Mouse (Mus musculus): ENCODE measurements around the gene Ypel4.
A peak's percentile ranks its signal among the peaks of the same experiment; 100 is the strongest.

Gene Ypel4

GRCm38 (mm10) chr2:84758542-84759127 is 24.8 kb downstream of the Ypel4 start:
- DNase-seq (ENCODE audit: inconsistent age in 2 of 2, low spot score in 1 of 2) = peak in 1 of 2 experiments; percentile 86

- DNase-seq (ENCODE audit: inconsistent age in 2 of 2, low spot score in 1 of 2) = no peak
Observed at GRCm38 (mm10) chr2:84760777-84761176, 26.9 kb downstream of the Ypel4 start.

GRCm38 (mm10) chr2:84761309-84761708 is 27.5 kb downstream of the Ypel4 start:
- no peak for DNase-seq (ENCODE audit: inconsistent age in 2 of 2, low spot score in 1 of 2)

- DNase-seq (ENCODE audit: inconsistent age in 2 of 2, low spot score in 1 of 2) = peak in 1 of 2 experiments; percentile 47
Observed at GRCm38 (mm10) chr2:84761840-84762239, 28.0 kb downstream of the Ypel4 start.

GRCm38 (mm10) chr2:84762295-84762694 is 28.4 kb downstream of the Ypel4 start:
- DNase-seq (ENCODE audit: inconsistent age in 2 of 2, low spot score in 1 of 2) = no peak

GRCm38 (mm10) chr2:84762818-84763217 is 29.0 kb downstream of the Ypel4 start:
- no peak for DNase-seq (ENCODE audit: inconsistent age in 2 of 2, low spot score in 1 of 2)

- no peak for DNase-seq (ENCODE audit: inconsistent age in 2 of 2, low spot score in 1 of 2)
Observed at GRCm38 (mm10) chr2:84770501-84770900, 36.6 kb downstream of the Ypel4 start.

- DNase-seq (ENCODE audit: inconsistent age in 2 of 2, low spot score in 1 of 2) = no peak
Observed at GRCm38 (mm10) chr2:84772454-84772853, 38.6 kb downstream of the Ypel4 start.

GRCm38 (mm10) chr2:84773195-84773594 is 39.3 kb downstream of the Ypel4 start:
- no peak for DNase-seq (ENCODE audit: inconsistent age in 2 of 2, low spot score in 1 of 2)

GRCm38 (mm10) chr2:84774751-84775150 is 40.9 kb downstream of the Ypel4 start:
- DNase-seq (ENCODE audit: inconsistent age in 2 of 2, low spot score in 1 of 2) = peak; percentile 43 to 62

GRCm38 (mm10) chr2:84775241-84775640 is 41.4 kb downstream of the Ypel4 start, which contains the start of gene Serping1:
Serping1 (minus strand) TSS chr2:84775444.
- no peak for DNase-seq (ENCODE audit: inconsistent age in 2 of 2, low spot score in 1 of 2)

- DNase-seq (ENCODE audit: inconsistent age in 2 of 2, low spot score in 1 of 2) = no peak
Observed at GRCm38 (mm10) chr2:84775665-84776064, 41.8 kb downstream of the Ypel4 start.

- no peak for DNase-seq (ENCODE audit: inconsistent age in 2 of 2, low spot score in 1 of 2)
Observed at GRCm38 (mm10) chr2:84777706-84778105, 43.8 kb downstream of the Ypel4 start.

- no peak for DNase-seq (ENCODE audit: inconsistent age in 2 of 2, low spot score in 1 of 2)
Observed at GRCm38 (mm10) chr2:84779210-84779609, 45.4 kb downstream of the Ypel4 start.

- DNase-seq (ENCODE audit: inconsistent age in 2 of 2, low spot score in 1 of 2) = no peak
Observed at GRCm38 (mm10) chr2:84783315-84783714, 49.5 kb downstream of the Ypel4 start.

GRCm38 (mm10) chr2:84783840-84784566 is 50.1 kb downstream of the Ypel4 start:
- no peak for DNase-seq (ENCODE audit: inconsistent age in 2 of 2, low spot score in 1 of 2)
